Mouse (Mus musculus) hematopoietic stem cell, adult 5-6 weeks (primary cell): ENCODE measurements around the gene Polq. TPM values are rescaled to one million over a fixed set of nuclear protein-coding genes. Genes with fewer than 3 reads are reported as not detected.
"Not testable (repeated sequence)": the region's sequence is repeated elsewhere in the genome, so short reads cannot be mapped to it uniquely, and the experiment has no call there.

Experiments
- ATAC-seq, 2 experiments: fragments of 125-278 bp in 1 of 2; replicated peaks in 1 of 2; 2 replicates each; pipeline ENCODE4 v1.8.0; 2016 to 2017; ENCODE audit warnings: inconsistent platforms in 2 of 2, mild to moderate bottlenecking in 2 of 2, moderate number of reproducible peaks in 2 of 2, low read depth in 1 of 2, moderate TSS enrichment in 1 of 2; ENCODE audit not compliant: low FRiP score in 2 of 2, poor library complexity in 2 of 2, severe bottlenecking in 2 of 2, insufficient read depth in 1 of 2, low TSS enrichment in 1 of 2
- total RNA-seq: library from RNA; stranded (forward); fragments of 172-1452, 232-1000 nt; gene quantifications from 2 replicates; pipeline ENCODE4 v1.2.3, GENCODE M21; 2017

Gene Polq
- total RNA-seq, 1 experiment from 2014 or later: 17.5 TPM

GRCm38 (mm10) chr16:37059631-37060030 is 48.0 kb downstream of the Polq start:
- ATAC-seq: no peak

- ATAC-seq: no peak
These were observed 49.7 kb downstream of the Polq start for GRCm38 (mm10) chr16:37061261-37061660.

- no peak for ATAC-seq
These were observed 60.8 kb downstream of the Polq start for GRCm38 (mm10) chr16:37072354-37072753.

- ATAC-seq: no peak
These were observed 78.1 kb downstream of the Polq start for GRCm38 (mm10) chr16:37089648-37090047.

- ATAC-seq: peak; percentile 53 to 59; a peak in 2 of 4 replicates
These were observed 82.7 kb downstream of the Polq start for GRCm38 (mm10) chr16:37094169-37094833.

GRCm38 (mm10) chr16:37108763-37109162 is 97.2 kb downstream of the Polq start:
- no peak for ATAC-seq

- ATAC-seq: peak; percentile 81 to 97
These were observed 97.7 kb downstream of the Polq start for GRCm38 (mm10) chr16:37109285-37109684.

- not testable (repeated sequence) for ATAC-seq
These were observed 113.6 kb downstream of the Polq start for GRCm38 (mm10) chr16:37125190-37125589.

Other genes starting within 250 kb of the Polq start
- 46.8 and 70.9 TPM in 2 replicates for gene Slc15a2, start 226.8 kb upstream of the Polq start, total RNA-seq
- gene Iqcb1, start 183.4 kb upstream of the Polq start, total RNA-seq: 37.6 and 46.5 TPM in 2 replicates
- not detected in 2 replicates for gene Eaf2, start 136.8 kb upstream of the Polq start, total RNA-seq
- gene Golgb1, start 136.6 kb upstream of the Polq start, total RNA-seq: 38.7 and 41.1 TPM in 2 replicates
- 222 and 289 TPM in 2 replicates for gene Hcls1, start 76.8 kb upstream of the Polq start, total RNA-seq
- 0.25 and 1.6 TPM in 2 replicates for gene Fbxo40, start 21.3 kb upstream of the Polq start, total RNA-seq